Mouse (Mus musculus) CH12.LX (cell line): ENCODE results near the gene Fyttd1. TPM values are rescaled to one million over a fixed set of nuclear protein-coding genes. Genes with fewer than 3 reads are reported as not detected.

ENCODE experiments used
- DNase-seq: peaks from one replicate; pipeline ENCODE4 v3.0.0-alpha.2; 2013; ENCODE audit errors: extremely low read depth
- H3K27ac ChIP-seq: 2 replicates; pipeline ENCODE4 v1.5.1; 2012; ENCODE audit warnings: low read depth, mild to moderate bottlenecking, control low read depth, moderate library complexity; ENCODE audit not compliant: insufficient read depth
- H3K27me3 ChIP-seq: replicated peaks from 2 replicates; pipeline ENCODE3; 2012; ENCODE audit warnings: inconsistent platforms
- H3K36me3 ChIP-seq, 2 experiments: replicated peaks in 1 of 2; 2 replicates each; pipeline versions ENCODE3 to v1.6.1; 2012; ENCODE audit warnings: inconsistent platforms in 1 of 2, low read length in 1 of 2, mild to moderate bottlenecking in 1 of 2, mixed read lengths in 1 of 2, moderate library complexity in 1 of 2; ENCODE audit not compliant: control insufficient read depth in 1 of 2, insufficient read depth in 1 of 2
- H3K4me1 ChIP-seq, 2 experiments: 2 replicates each; pipeline ENCODE4 v1.6.1; 2012; ENCODE audit warnings: inconsistent platforms in 1 of 2, moderate library complexity in 1 of 2; ENCODE audit not compliant: insufficient read depth in 2 of 2, control insufficient read depth in 1 of 2
- H3K4me2 ChIP-seq: 2 replicates; pipeline ENCODE4 v1.6.1; 2012; ENCODE audit warnings: low read depth, mild to moderate bottlenecking, control low read depth; ENCODE audit not compliant: poor library complexity, insufficient read depth, severe bottlenecking
- H3K4me3 ChIP-seq, 3 experiments: fragments of 150-350 bp in 1 of 3; sonication (generic) in 1 of 3; replicated peaks in 1 of 3; 2 replicates each; pipeline versions ENCODE3 to v1.5.1; 2011 to 2012; ENCODE audit warnings: low read depth in 2 of 3, low read length in 2 of 3, mild to moderate bottlenecking in 2 of 3, moderate library complexity in 2 of 3, control low read depth in 1 of 3, improper control_type of control experiment in 1 of 3, inconsistent platforms in 1 of 3, mixed read lengths in 1 of 3; ENCODE audit not compliant: poor library complexity in 1 of 3
- H3K79me2 ChIP-seq: replicated peaks from 2 replicates; pipeline ENCODE4 v1.6.1; 2012; ENCODE audit warnings: mild to moderate bottlenecking, moderate library complexity; ENCODE audit not compliant: control insufficient read depth, poor library complexity, insufficient read depth, severe bottlenecking; ENCODE audit errors: extremely low read depth
- H3K9ac ChIP-seq: 2 replicates; pipeline ENCODE4 v1.6.1; 2012; ENCODE audit warnings: low read depth, mild to moderate bottlenecking, control low read depth, moderate library complexity; ENCODE audit not compliant: insufficient read depth
- H3K9me3 ChIP-seq: replicated peaks from 2 replicates; pipeline ENCODE3; 2012; ENCODE audit warnings: low read length, inconsistent platforms, mixed read lengths
- BHLHE40 ChIP-seq: IDR thresholded peaks from 2 replicates; pipeline ENCODE4 v1.6.1; 2011; ENCODE audit warnings: mild to moderate bottlenecking, low read depth, low read length, improper control_type of control experiment
- CHD2 ChIP-seq: IDR thresholded peaks from 2 replicates; pipeline ENCODE4 v1.6.1; 2011; ENCODE audit warnings: low read length, improper control_type of control experiment
- ELF1 ChIP-seq: IDR thresholded peaks from 2 replicates; pipeline ENCODE4 v1.6.1; 2014; ENCODE audit warnings: low read depth, mild to moderate bottlenecking, inconsistent platforms, low read length, improper control_type of control experiment
- EP300 ChIP-seq: IDR thresholded peaks from 2 replicates; pipeline ENCODE4 v1.6.1; 2011; ENCODE audit warnings: low read length, improper control_type of control experiment
- ETS1 ChIP-seq: conservative IDR thresholded peaks from 2 replicates; pipeline ENCODE4 v1.6.1; 2012; ENCODE audit warnings: low read depth, mild to moderate bottlenecking, inconsistent platforms, low read length, improper control_type of control experiment, moderate library complexity
- GABPA ChIP-seq: IDR thresholded peaks from 2 replicates; pipeline ENCODE4 v1.6.1; 2012; ENCODE audit warnings: low read depth, low read length, improper control_type of control experiment, inconsistent platforms; ENCODE audit not compliant: insufficient replicate concordance
- IRF4 ChIP-seq: IDR thresholded peaks from 2 replicates; pipeline ENCODE4 v1.6.1; 2014; ENCODE audit warnings: low read depth, mild to moderate bottlenecking, inconsistent platforms, low read length, improper control_type of control experiment
- JUN ChIP-seq: IDR thresholded peaks from 2 replicates; pipeline ENCODE4 v1.6.1; 2011; ENCODE audit warnings: low read depth, mild to moderate bottlenecking, low read length, improper control_type of control experiment, moderate library complexity; ENCODE audit not compliant: insufficient read depth
- JUND ChIP-seq: conservative IDR thresholded peaks from 2 replicates; pipeline ENCODE4 v1.6.1; 2011; ENCODE audit warnings: low read depth, low read length, improper control_type of control experiment
- KAT2A ChIP-seq: IDR thresholded peaks from 2 replicates; pipeline ENCODE4 v1.6.1; 2012; ENCODE audit warnings: low read length, improper control_type of control experiment, inconsistent platforms; ENCODE audit not compliant: insufficient replicate concordance
- MAX ChIP-seq: IDR thresholded peaks from 2 replicates; pipeline ENCODE4 v1.6.1; 2011; ENCODE audit warnings: low read length, improper control_type of control experiment
- MEF2A ChIP-seq: IDR thresholded peaks from 2 replicates; pipeline ENCODE4 v1.6.1; 2014; ENCODE audit warnings: low read depth, mild to moderate bottlenecking, inconsistent platforms, low read length, improper control_type of control experiment, borderline replicate concordance
- MYC ChIP-seq: IDR thresholded peaks from 2 replicates; pipeline ENCODE4 v1.6.1; 2011; ENCODE audit warnings: low read depth, mild to moderate bottlenecking, improper control_type of control experiment, low read length
- NRF1 ChIP-seq: IDR thresholded peaks from 2 replicates; pipeline ENCODE4 v1.6.1; 2014; ENCODE audit warnings: low read depth, mild to moderate bottlenecking, inconsistent platforms, low read length, improper control_type of control experiment, moderate library complexity
- PAX5 ChIP-seq: IDR thresholded peaks from 2 replicates; pipeline ENCODE4 v1.6.1; 2012; ENCODE audit warnings: low read length, inconsistent platforms, mixed read lengths
- POLR2A ChIP-seq: IDR thresholded peaks from 2 replicates; pipeline ENCODE4 v1.6.1; 2011; ENCODE audit warnings: low read depth, mild to moderate bottlenecking, improper control_type of control experiment, low read length
- POLR2AphosphoS2 ChIP-seq: IDR thresholded peaks from 2 replicates; pipeline ENCODE4 v1.6.1; 2011; ENCODE audit warnings: low read depth, low read length, improper control_type of control experiment
- RAD21 ChIP-seq: IDR thresholded peaks from 2 replicates; pipeline ENCODE4 v1.6.1; 2011; ENCODE audit warnings: low read depth, mild to moderate bottlenecking, low read length, improper control_type of control experiment, moderate library complexity
- RCOR1 ChIP-seq: conservative IDR thresholded peaks from 2 replicates; pipeline ENCODE4 v1.6.1; 2012; ENCODE audit warnings: low read depth, mild to moderate bottlenecking, inconsistent platforms, low read length, improper control_type of control experiment
- ZC3H11A ChIP-seq: IDR thresholded peaks from 2 replicates; pipeline ENCODE4 v1.6.1; 2012; ENCODE audit warnings: low read depth, mild to moderate bottlenecking, inconsistent platforms, low read length, improper control_type of control experiment
- ZKSCAN1 ChIP-seq: IDR thresholded peaks from 2 replicates; pipeline ENCODE4 v1.6.1; 2012; ENCODE audit warnings: low read depth, inconsistent platforms, low read length, improper control_type of control experiment, borderline replicate concordance
- ZMIZ1 ChIP-seq: IDR thresholded peaks from 2 replicates; pipeline ENCODE4 v1.6.1; 2012; ENCODE audit warnings: low read depth, mild to moderate bottlenecking, inconsistent platforms, low read length, improper control_type of control experiment
- ZNF384 ChIP-seq: IDR thresholded peaks from 2 replicates; pipeline ENCODE4 v1.6.1; 2012; ENCODE audit warnings: low read depth, low read length, improper control_type of control experiment, inconsistent platforms
- dilution Hi-C: fragments of 300-500 bp; cut with MboI; formaldehyde crosslinking; loops from 2 replicates; pipeline ENCODE4 v1.14.3; 2020; ENCODE audit warnings: low sequenced_read_pairs; ENCODE audit not compliant: extremely low pct_unique_long_range_greater_than_20kb, extremely low pct_ligation_motif_present
- in situ Hi-C: fragments of 300-500 bp; cut with MboI; formaldehyde crosslinking; loops from 3 replicates; pipeline ENCODE4 v1.14.3; 2019; ENCODE audit warnings: low sequenced_read_pairs, low pct_ligation_motif_present, low pct_unique_long_range_greater_than_20kb, mixed read lengths
- polyA plus RNA-seq: library from polyadenylated mRNA; unstranded; fragments of >175 nt; gene quantifications from 2 replicates; pipeline ENCODE4 v1.2.1, GENCODE M21; 2012; ENCODE audit warnings: low read depth; ENCODE audit not compliant: insufficient read length
- total RNA-seq, 2 experiments: library from RNA; depleted of rRNA; stranded (reverse); fragments of 300-350 nt in 1 of 2; fragments of >200 nt in 1 of 2; gene quantifications; 2 replicates each; pipeline ENCODE4 v1.2.3; 2012 to 2014

The Fyttd1 gene
- total and polyA plus RNA-seq, 3 experiments: 148 to 264 (median 168) TPM

- Histone ChIP-seq H3K4me1 (peaks cover 37 to 93% of the 10 kb centered on the region in 2 experiments), H3K36me3 (peaks cover 0 to 22% of the 10 kb centered on the region in 2 experiments), H3K79me2 (peaks cover 3% of the 10 kb centered on the region; the same call in 1 of the 2 replicates), H3K27me3 (no peaks in the 10 kb centered on the region), H3K27ac (peak overlapping the region; percentile 17; the same call in 1 of the 2 replicates), H3K9me3 (no peaks in the 10 kb centered on the region), H3K9ac (no peak overlapping the region), H3K4me3 (no peak overlapping the region), H3K4me2 (peak overlapping the region; percentile 44; the same call in 1 of the 2 replicates)
- dilution Hi-C loops: no loop called here
- no peak for TF ChIP-seq ZC3H11A
- no peak for TF ChIP-seq MEF2A
- TF ChIP-seq ELF1: no peak
- TF ChIP-seq RAD21: no peak
- TF ChIP-seq ETS1: 0 out of 2 replicates have a peak, but pooled peaks have one; percentile 12
- no peak for TF ChIP-seq ZNF384
- TF ChIP-seq PAX5: no peak
- no peak for TF ChIP-seq ZMIZ1
- TF ChIP-seq RCOR1: no peak
- TF ChIP-seq EP300: 0 out of 2 replicates have a peak, but pooled peaks have one; percentile 24
- TF ChIP-seq IRF4: peak; percentile 35; the same call in 1 of the 2 replicates
- no peak for TF ChIP-seq BHLHE40
- TF ChIP-seq CHD2: no peak
- no peak for TF ChIP-seq KAT2A
- TF ChIP-seq GABPA: no peak
- no peak for TF ChIP-seq JUN
- TF ChIP-seq POLR2AphosphoS2: no peak
- no peak for DNase-seq
- in situ Hi-C loops: no loop called here
Measured at GRCm38 (mm10) chr16:32865401-32865800, 11.9 kb upstream of the Fyttd1 start.

- H3K4me3 ChIP-seq: peak overlapping the region; percentile 43 to 57 (median 54)
- H3K9me3 ChIP-seq: no peaks in the 10 kb centered on the region
- no peaks in the 10 kb centered on the region for H3K27me3 ChIP-seq
- TF ChIP-seq ETS1 (0 out of 2 replicates have a peak, but pooled peaks have one; percentile 30), JUND (0 out of 2 replicates have a peak, but pooled peaks have one; percentile 37), ZC3H11A (no peak), ZKSCAN1 (no peak), NRF1 (no peak), MAX (no peak), POLR2A (no peak), MYC (no peak), EP300 (peak; percentile 9; the same call in 1 of the 2 replicates), RCOR1 (no peak), ZNF384 (peak; percentile 6; the same call in 1 of the 2 replicates), MEF2A (peak; percentile 31; the same call in 1 of the 2 replicates)
- H3K9ac ChIP-seq: peak overlapping the region; percentile 42
- no peaks in the 10 kb centered on the region; the same call in 1 of the 2 replicates for H3K79me2 ChIP-seq
- H3K4me1 ChIP-seq: peaks cover 32 to 88% of the 10 kb centered on the region in 2 experiments
- in situ Hi-C loops: no loop called here
- peaks cover 0 to 14% of the 10 kb centered on the region in 2 experiments for H3K36me3 ChIP-seq
- dilution Hi-C loops: no loop called here
- peak overlapping the region; percentile 31; the same call in 1 of the 2 replicates for H3K27ac ChIP-seq
- DNase-seq: peak; percentile 64
- H3K4me2 ChIP-seq: peak overlapping the region; percentile 17
Measured at GRCm38 (mm10) chr16:32866713-32867112, 10.6 kb upstream of the Fyttd1 start.
